Comparison of ENCODE assay signal across 8 mouse cellular contexts in genomic region chr5:38563121-38563520, GRCm38 (mm10). TPM values are rescaled to one million over a fixed set of nuclear protein-coding genes. Genes with fewer than 3 reads are reported as not detected.
A peak's percentile ranks its signal among the peaks of the same experiment; 100 is the strongest.
DNase-seq lines count a peak whose midpoint lies in the region; ATAC-seq and TF ChIP-seq lines count a peak whose summit lies in the region.

Gene Wdr1, minus strand, starts transcription at chr5:38563221.

- no peak for ATAC-seq in activated CD4-positive, CD25-positive, alpha-beta regulatory T cell, adult 4 months
- ATAC-seq in forebrain, postnatal 0 days = no peak
- no peak for ATAC-seq in hindbrain, embryonic 15.5 days (ENCODE audit: low FRiP score, low read depth)
- no peak for ATAC-seq in liver, postnatal 0 days

- H3K4me3 ChIP-seq in cerebellum, adult 2 months (replicated peaks; ENCODE audit: insufficient read depth, low read depth, low read length) = peak within 1 kb of the TSS; percentile 96
- H3K4me3 ChIP-seq in forebrain, postnatal 0 days (ENCODE audit: low read depth, low read length) = peak within 1 kb of the TSS; percentile 99
- H3K4me3 ChIP-seq in hindbrain, embryonic 15.5 days = peak within 1 kb of the TSS; percentile 74
- H3K4me3 ChIP-seq in liver, postnatal 0 days (ENCODE audit: low read depth, low read length) = peak within 1 kb of the TSS; percentile 93

- no peaks in the 10 kb centered on the region for H3K27me3 ChIP-seq in cerebellum, adult 2 months (ENCODE audit: control insufficient read depth, insufficient read depth, low read length)
- H3K27me3 ChIP-seq in forebrain, postnatal 0 days (ENCODE audit: insufficient read depth, low read length) = no peaks in the 10 kb centered on the region
- H3K27me3 ChIP-seq in hindbrain, embryonic 15.5 days = no peaks in the 10 kb centered on the region
- H3K27me3 ChIP-seq in liver, postnatal 0 days (ENCODE audit: insufficient read depth, low read length) = no peaks in the 10 kb centered on the region

- peak within 1 kb of the TSS; percentile 56; the same call in 1 of the 2 replicates for H3K27ac ChIP-seq in cerebellum, adult 2 months (ENCODE audit: insufficient read depth, low read length)
- peak within 1 kb of the TSS; percentile 90 for H3K27ac ChIP-seq in forebrain, postnatal 0 days (ENCODE audit: low read depth, low read length)
- peak within 1 kb of the TSS; percentile 91 for H3K27ac ChIP-seq in hindbrain, embryonic 15.5 days (replicated peaks)
- H3K27ac ChIP-seq in liver, postnatal 0 days (ENCODE audit: low read depth) = peak within 1 kb of the TSS; percentile 93

- WGBS in cerebellum, adult 2 months = 78% methylated on average over 2 of the region's 2 CpGs
- 84% methylated on average over 2 of the region's 2 CpGs for WGBS in forebrain, postnatal 0 days
- 82% methylated on average over 2 of the region's 2 CpGs for WGBS in hindbrain, embryonic 15.5 days
- WGBS in liver, postnatal 0 days (ENCODE audit: insufficient replicate concordance) = 69% methylated on average over 2 of the region's 2 CpGs

- TF ChIP-seq POLR2A in cerebellum, adult 2 months (IDR thresholded peaks at IDR 0.05; ENCODE audit: borderline replicate concordance, insufficient read depth, low read length) = no peak

- H3K9ac ChIP-seq in forebrain, postnatal 0 days = peak within 1 kb of the TSS; percentile 91
- peak within 1 kb of the TSS; percentile 50 for H3K9ac ChIP-seq in hindbrain, embryonic 15.5 days
- H3K9ac ChIP-seq in liver, postnatal 0 days (replicated peaks) = peak within 1 kb of the TSS; percentile 89

- peak within 1 kb of the TSS; percentile 94 for H3K4me2 ChIP-seq in forebrain, postnatal 0 days (ENCODE audit: low read depth)
- peak within 1 kb of the TSS; percentile 89 for H3K4me2 ChIP-seq in hindbrain, embryonic 15.5 days
- peak within 1 kb of the TSS; percentile 93 for H3K4me2 ChIP-seq in liver, postnatal 0 days (ENCODE audit: low read depth, low read length)

- peaks cover 9% of the 10 kb centered on the region for H3K36me3 ChIP-seq in forebrain, postnatal 0 days (ENCODE audit: insufficient read depth)
- peaks cover 8% of the 10 kb centered on the region; the same call in 1 of the 2 replicates for H3K36me3 ChIP-seq in hindbrain, embryonic 15.5 days
- H3K36me3 ChIP-seq in liver, postnatal 0 days (replicated peaks; ENCODE audit: insufficient read depth, low read length) = peaks cover 14% of the 10 kb centered on the region

- H3K4me1 ChIP-seq in cerebellum, adult 2 months (ENCODE audit: control insufficient read depth, insufficient read depth, low read length) = peaks cover 15% of the 10 kb centered on the region
- peaks cover 16% of the 10 kb centered on the region for H3K4me1 ChIP-seq in forebrain, postnatal 0 days (ENCODE audit: insufficient read depth)
- peaks cover 34% of the 10 kb centered on the region for H3K4me1 ChIP-seq in hindbrain, embryonic 15.5 days (replicated peaks)
- peaks cover 13% of the 10 kb centered on the region for H3K4me1 ChIP-seq in liver, postnatal 0 days (ENCODE audit: insufficient read depth)

- H3K9me3 ChIP-seq in forebrain, postnatal 0 days (ENCODE audit: low read length) = no peaks in the 10 kb centered on the region
- H3K9me3 ChIP-seq in hindbrain, embryonic 15.5 days = no peaks in the 10 kb centered on the region
- no peaks in the 10 kb centered on the region for H3K9me3 ChIP-seq in liver, postnatal 0 days (ENCODE audit: low read length)

- TF ChIP-seq EP300 in liver, postnatal 0 days (IDR thresholded peaks at IDR 0.05; ENCODE audit: low read depth) = no peak

- no peak for TF ChIP-seq CTCF in cerebellum, adult 2 months (IDR thresholded peaks at IDR 0.05; ENCODE audit: borderline replicate concordance, insufficient read depth, low read depth, low read length)
- no peak for TF ChIP-seq CTCF in forebrain, postnatal 0 days (IDR thresholded peaks at IDR 0.05; ENCODE audit: low read depth)
- no peak for TF ChIP-seq CTCF in liver, postnatal 0 days (IDR thresholded peaks at IDR 0.05; ENCODE audit: low read depth)

- no peak for DNase-seq in cerebellum, adult 2 months
- DNase-seq in cerebellum, postnatal 36 days = no peak
- no peak for DNase-seq in forebrain, postnatal 0 days
- no peak for DNase-seq in liver, postnatal 0 days
- DNase-seq in ovary, postnatal 10 days (ENCODE audit: low spot score) = no peak
- DNase-seq in kidney, postnatal 10 days = no peak

RNA-seq across cellular contexts. Expression of gene Wdr1, which starts in this region (rescaled TPM):
- 157 TPM in 2 replicates for polyA plus RNA-seq in cerebellum, adult 2 months (2012; rRNA removed)
- 100 to 1,000 TPM; 424 to 463 TPM for polyA plus RNA-seq in activated CD4-positive, CD25-positive, alpha-beta regulatory T cell, adult 4 months (2017; shearing (Covaris generic))
- total RNA-seq in forebrain, postnatal 0 days (2014; rRNA removed) = 230 and 256 TPM in 2 replicates
- polyA plus RNA-seq in forebrain, postnatal 0 days (2015; fragmentation: Nextera tagmentation; extraction: Ambion mirVana) = 156 and 192 TPM in 2 replicates
- 185 and 188 TPM in 2 replicates for polyA plus RNA-seq in hindbrain, embryonic 15.5 days (2015; fragmentation: Nextera tagmentation; extraction: Ambion mirVana)
- polyA plus RNA-seq in liver, postnatal 0 days (2015; fragmentation: Nextera tagmentation; extraction: Ambion mirVana) = 56.1 and 60.7 TPM in 2 replicates
